Mouse (Mus musculus): ENCODE data around the gene Cpsf4. TPM values are rescaled to one million over a fixed set of nuclear protein-coding genes. Genes with fewer than 3 reads are reported as not detected.

Gene Cpsf4
- polyA plus RNA-seq, 1 experiment from 2014 or later: 19.3 TPM

DNA sequence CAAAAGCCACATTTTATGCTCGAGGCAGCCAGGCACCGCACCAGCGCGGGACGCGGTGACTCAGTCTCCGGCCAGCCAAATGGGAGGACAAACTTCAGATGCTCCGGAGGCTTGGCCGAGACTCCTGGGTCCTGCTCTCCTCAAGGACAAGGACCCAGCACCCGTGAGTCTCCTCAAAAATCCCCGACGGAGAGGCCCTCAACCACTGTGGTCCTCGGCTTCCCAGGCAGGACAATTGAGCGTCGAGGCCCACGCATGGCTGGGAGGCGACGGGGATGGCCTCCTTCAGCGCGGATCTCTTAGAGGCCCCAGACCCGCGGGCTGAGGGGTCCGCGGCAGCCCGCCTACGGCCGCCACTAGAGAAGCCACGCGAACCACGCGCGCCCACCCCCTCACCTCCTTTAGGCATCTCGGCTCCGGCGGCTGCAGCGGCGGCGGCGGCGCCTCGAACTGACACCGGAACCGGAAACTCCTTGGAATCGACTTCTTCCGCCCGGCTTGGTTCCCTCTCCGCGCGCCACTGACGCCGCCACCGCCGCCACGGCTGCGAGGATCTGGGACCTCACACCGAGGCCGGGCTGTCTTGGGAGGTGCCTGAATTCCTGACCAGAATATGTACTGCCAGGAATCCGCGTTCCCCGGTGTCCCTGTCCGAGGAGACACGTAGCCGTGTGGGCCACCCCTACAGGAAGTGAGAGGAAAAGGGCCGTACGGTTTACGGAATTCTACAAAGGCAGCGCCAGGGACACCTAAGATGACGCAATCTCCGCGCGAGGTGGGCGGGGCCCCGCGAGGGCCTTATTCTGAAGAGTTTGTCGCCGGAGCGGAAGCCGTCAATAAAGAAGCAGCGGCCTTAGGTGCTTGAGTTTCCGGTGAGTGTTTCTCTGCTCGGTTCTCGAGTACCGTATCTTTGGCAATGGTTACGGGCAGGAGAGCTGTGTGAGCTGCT, 27.2 kb upstream of the Cpsf4 start, which contains the start of the genes Pdap1 and Bud31:
Pdap1 (minus strand) TSS at position 668 of the 949 bp plus-strand sequence.
Bud31 (plus strand) TSS at position 792 of the 949 bp plus-strand sequence.
- Histone ChIP-seq H3K4me3 (ENCODE audit: low read depth, low read length) (peak within 1 kb of the TSS; percentile 84), H3K9me3 (ENCODE audit: low read length) (no peaks in the 10 kb centered on the region), H3K27ac (ENCODE audit: low read depth) (peak within 1 kb of the TSS; percentile 93), H3K36me3 (replicated peaks; ENCODE audit: insufficient read depth, low read length) (peaks cover 45% of the 10 kb centered on the region), H3K27me3 (ENCODE audit: insufficient read depth, low read length) (no peaks in the 10 kb centered on the region), H3K9ac (replicated peaks) (peak within 1 kb of the TSS; percentile 89), H3K4me1 (ENCODE audit: insufficient read depth) (peaks cover 23% of the 10 kb centered on the region), H3K4me2 (ENCODE audit: low read depth, low read length) (peak within 1 kb of the TSS; percentile 91)
- WGBS (ENCODE audit: insufficient replicate concordance): under 1% methylated on average over 79 of the region's 84 CpGs
- peak; percentile 96 for DNase-seq
- TF ChIP-seq CTCF (IDR thresholded peaks at IDR 0.05; ENCODE audit: low read depth): no peak
- TF ChIP-seq EP300 (IDR thresholded peaks at IDR 0.05; ENCODE audit: low read depth): peak; percentile 93
- ATAC-seq: peak; percentile 93

DNA sequence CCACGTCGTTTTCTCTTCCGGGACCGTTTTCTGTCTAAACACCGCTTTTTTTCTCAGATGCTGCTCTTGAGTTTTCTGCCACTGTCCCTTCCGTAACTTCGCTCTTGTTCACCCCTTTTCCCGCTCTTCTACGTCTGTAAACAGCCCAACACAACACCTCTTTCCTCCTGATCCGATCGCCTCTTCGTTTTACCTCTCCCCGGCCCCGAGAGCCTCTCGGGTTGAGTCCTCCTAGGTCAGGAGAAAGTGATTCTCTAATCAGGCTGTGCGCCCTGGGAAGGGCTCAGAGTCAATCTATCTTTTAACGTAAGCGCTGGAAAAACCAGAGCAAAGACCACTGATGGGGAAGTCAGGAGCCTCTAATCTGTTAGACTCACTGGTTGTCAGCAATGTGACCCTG, 26.4 kb upstream of the Cpsf4 start:
- peak overlapping the region; percentile 93 for H3K27ac ChIP-seq (ENCODE audit: low read depth)
- peaks cover 23% of the 10 kb centered on the region for H3K4me1 ChIP-seq (ENCODE audit: insufficient read depth)
- peaks cover 47% of the 10 kb centered on the region for H3K36me3 ChIP-seq (replicated peaks; ENCODE audit: insufficient read depth, low read length)
- peak overlapping the region; percentile 91 for H3K4me2 ChIP-seq (ENCODE audit: low read depth, low read length)
- no peaks in the 10 kb centered on the region for H3K27me3 ChIP-seq (ENCODE audit: insufficient read depth, low read length)
- peak overlapping the region; percentile 89 for H3K9ac ChIP-seq (replicated peaks)
- ATAC-seq (peak; percentile 37), DNase-seq (no peak)
- no peak for TF ChIP-seq EP300 (IDR thresholded peaks at IDR 0.05; ENCODE audit: low read depth)
- no peak for TF ChIP-seq CTCF (IDR thresholded peaks at IDR 0.05; ENCODE audit: low read depth)
- WGBS (ENCODE audit: insufficient replicate concordance): under 1% methylated on average over 18 of the region's 18 CpGs
- peak overlapping the region; percentile 84 for H3K4me3 ChIP-seq (ENCODE audit: low read depth, low read length)
- H3K9me3 ChIP-seq (ENCODE audit: low read length): no peaks in the 10 kb centered on the region

DNA sequence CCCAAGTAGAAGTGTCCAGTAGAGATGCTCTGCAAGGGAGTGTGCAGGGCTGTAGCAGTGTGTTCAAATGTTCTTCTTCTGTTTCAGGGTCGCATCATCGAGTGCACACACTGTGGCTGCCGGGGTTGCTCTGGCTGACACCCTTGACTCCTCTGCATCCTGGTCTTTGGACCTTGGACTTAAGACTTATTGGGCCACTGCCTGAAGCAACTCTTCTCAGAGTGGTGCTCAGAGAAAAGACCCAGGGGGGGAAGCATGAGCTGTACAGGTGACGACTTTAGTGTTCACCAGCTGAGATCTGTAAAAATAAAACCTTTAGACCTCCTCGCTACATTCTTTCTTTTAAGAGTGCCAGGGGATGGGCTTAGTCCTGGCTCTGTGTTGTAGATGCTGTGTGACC, 19.3 kb upstream of the Cpsf4 start:
- H3K4me3 ChIP-seq (ENCODE audit: low read depth, low read length): no peak overlapping the region
- H3K27ac ChIP-seq (ENCODE audit: low read depth): no peak overlapping the region
- H3K4me1 ChIP-seq (ENCODE audit: insufficient read depth): no peaks in the 10 kb centered on the region
- peaks cover 91% of the 10 kb centered on the region for H3K36me3 ChIP-seq (replicated peaks; ENCODE audit: insufficient read depth, low read length)
- H3K4me2 ChIP-seq (ENCODE audit: low read depth, low read length): no peak overlapping the region
- WGBS (ENCODE audit: insufficient replicate concordance): 82% methylated on average over 5 of the region's 5 CpGs
- DNase-seq: no peak
- H3K9ac ChIP-seq (replicated peaks): no peak overlapping the region
- ATAC-seq: no peak
- no peak for TF ChIP-seq EP300 (IDR thresholded peaks at IDR 0.05; ENCODE audit: low read depth)
- TF ChIP-seq CTCF (IDR thresholded peaks at IDR 0.05; ENCODE audit: low read depth): no peak
- no peaks in the 10 kb centered on the region for H3K27me3 ChIP-seq (ENCODE audit: insufficient read depth, low read length)
- H3K9me3 ChIP-seq (ENCODE audit: low read length): no peaks in the 10 kb centered on the region

DNA sequence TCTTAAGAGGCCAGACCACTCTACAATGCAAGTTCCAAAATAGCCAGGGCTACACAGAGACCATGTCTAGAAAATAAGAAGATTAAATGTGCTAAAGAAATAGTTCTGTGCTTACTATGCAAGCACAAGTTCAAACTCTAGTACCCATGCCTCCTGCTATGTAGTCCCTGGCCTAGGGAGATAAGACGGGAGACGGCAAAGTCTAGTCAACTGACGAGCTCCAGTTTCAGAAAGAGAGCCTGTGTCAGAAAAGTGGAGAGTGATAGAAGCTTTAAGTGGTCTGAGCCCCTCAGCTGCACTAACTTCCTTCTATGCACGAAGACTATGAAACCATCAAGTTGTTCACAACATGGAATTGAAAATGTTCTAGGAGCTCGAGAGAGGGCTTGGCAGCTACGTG, 17.7 kb upstream of the Cpsf4 start:
- Histone ChIP-seq H3K36me3 (replicated peaks; ENCODE audit: insufficient read depth, low read length) (peaks cover 81% of the 10 kb centered on the region), H3K4me2 (ENCODE audit: low read depth, low read length) (no peak overlapping the region), H3K4me1 (ENCODE audit: insufficient read depth) (no peaks in the 10 kb centered on the region), H3K9me3 (ENCODE audit: low read length) (no peaks in the 10 kb centered on the region), H3K27me3 (ENCODE audit: insufficient read depth, low read length) (no peaks in the 10 kb centered on the region), H3K27ac (ENCODE audit: low read depth) (no peak overlapping the region), H3K9ac (replicated peaks) (no peak overlapping the region), H3K4me3 (ENCODE audit: low read depth, low read length) (no peak overlapping the region)
- DNase-seq: no peak
- no peak for TF ChIP-seq EP300 (IDR thresholded peaks at IDR 0.05; ENCODE audit: low read depth)
- no peak for TF ChIP-seq CTCF (IDR thresholded peaks at IDR 0.05; ENCODE audit: low read depth)
- ATAC-seq: peak; percentile 46; the same call in 1 of the 2 replicates
- WGBS (ENCODE audit: insufficient replicate concordance): 62% methylated on average over 6 of the region's 6 CpGs

DNA sequence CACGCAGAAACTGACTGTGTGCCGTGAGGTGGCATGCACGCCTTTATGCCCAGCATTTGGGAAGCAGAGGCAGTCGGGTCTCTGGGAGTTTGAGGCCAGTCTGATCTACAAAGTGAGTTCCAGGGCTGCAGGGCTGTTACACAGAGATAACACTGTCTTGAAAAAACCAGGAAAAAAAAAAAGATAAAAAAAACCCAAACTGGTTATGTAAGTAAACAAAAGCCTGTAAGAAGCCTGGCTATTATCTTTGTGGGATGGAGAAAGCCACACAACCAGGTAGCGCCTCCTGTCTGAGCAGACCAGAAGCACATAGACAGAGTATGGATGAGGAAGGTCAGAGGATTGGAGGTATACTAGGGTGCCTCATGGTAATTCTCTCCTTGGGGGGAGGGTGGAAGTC, 14.3 kb upstream of the Cpsf4 start:
- Histone ChIP-seq H3K4me1 (ENCODE audit: insufficient read depth) (no peaks in the 10 kb centered on the region), H3K36me3 (replicated peaks; ENCODE audit: insufficient read depth, low read length) (peaks cover 71% of the 10 kb centered on the region), H3K27ac (ENCODE audit: low read depth) (no peak overlapping the region), H3K4me2 (ENCODE audit: low read depth, low read length) (no peak overlapping the region), H3K9ac (replicated peaks) (no peak overlapping the region), H3K4me3 (ENCODE audit: low read depth, low read length) (no peak overlapping the region), H3K9me3 (ENCODE audit: low read length) (no peaks in the 10 kb centered on the region), H3K27me3 (ENCODE audit: insufficient read depth, low read length) (no peaks in the 10 kb centered on the region)
- DNase-seq: no peak
- peak; percentile 40 for ATAC-seq
- TF ChIP-seq EP300 (IDR thresholded peaks at IDR 0.05; ENCODE audit: low read depth) (peak; percentile 61; the same call in 1 of the 2 replicates), CTCF (IDR thresholded peaks at IDR 0.05; ENCODE audit: low read depth) (peak; percentile 32)
- WGBS (ENCODE audit: insufficient replicate concordance): 67% methylated on average over 5 of the region's 5 CpGs

DNA sequence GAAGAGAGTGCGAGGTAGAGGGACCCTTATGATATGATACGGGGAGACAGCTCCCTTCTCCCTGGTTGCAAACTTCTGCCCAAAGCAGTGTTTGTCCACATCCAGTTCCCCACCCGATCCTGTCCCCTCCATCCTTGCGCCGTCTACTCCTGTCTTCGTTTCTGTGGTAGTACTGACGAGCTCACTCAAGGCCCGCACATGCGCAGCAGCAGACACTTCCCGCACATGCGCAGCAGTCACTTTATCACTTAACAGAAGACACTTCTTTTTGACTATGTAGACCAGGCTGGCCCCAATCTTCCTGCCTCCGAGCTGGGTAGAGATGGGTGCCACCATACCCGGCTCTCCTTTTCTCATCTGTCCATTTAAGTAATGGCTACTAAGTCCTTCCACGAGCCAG, 5.7 kb upstream of the Cpsf4 start:
- H3K9me3 ChIP-seq (ENCODE audit: low read length): no peaks in the 10 kb centered on the region
- DNase-seq: no peak
- peaks cover 57% of the 10 kb centered on the region for H3K36me3 ChIP-seq (replicated peaks; ENCODE audit: insufficient read depth, low read length)
- WGBS (ENCODE audit: insufficient replicate concordance): 87% methylated on average over 14 of the region's 14 CpGs
- TF ChIP-seq EP300 (IDR thresholded peaks at IDR 0.05; ENCODE audit: low read depth) (no peak), CTCF (IDR thresholded peaks at IDR 0.05; ENCODE audit: low read depth) (no peak)
- H3K9ac ChIP-seq (replicated peaks): no peak overlapping the region
- ATAC-seq: no peak
- H3K4me2 ChIP-seq (ENCODE audit: low read depth, low read length): no peak overlapping the region
- H3K27me3 ChIP-seq (ENCODE audit: insufficient read depth, low read length): no peaks in the 10 kb centered on the region
- peaks cover 8% of the 10 kb centered on the region for H3K4me1 ChIP-seq (ENCODE audit: insufficient read depth)
- H3K4me3 ChIP-seq (ENCODE audit: low read depth, low read length): no peak overlapping the region
- H3K27ac ChIP-seq (ENCODE audit: low read depth): no peak overlapping the region
